Mouse (Mus musculus): Measurements from ENCODE around the gene Wdr93. TPM values are rescaled to one million over a fixed set of nuclear protein-coding genes. Genes with fewer than 3 reads are reported as not detected.

Wdr93 gene
- polyA plus RNA-seq, 1 experiment from 2014 or later, result 0.23 TPM

GRCm38 (mm10) chr7:79740279-79740678 is 2.7 kb upstream of the Wdr93 start:
- Histone ChIP-seq H3K4me1 (replicated peaks; ENCODE audit: control insufficient read depth, insufficient read depth, low read length) (peaks cover 7% of the 10 kb centered on the region), H3K4me2 (ENCODE audit: low read length) (no peak overlapping the region), H3K27me3 (replicated peaks; ENCODE audit: control insufficient read depth, insufficient read depth, low read length) (no peaks in the 10 kb centered on the region), H3K36me3 (ENCODE audit: control insufficient read depth, insufficient read depth) (0 out of 2 replicates have a peak, but pooled peaks cover 4% of the 10 kb centered on the region), H3K9ac (replicated peaks; ENCODE audit: low read depth, low read length) (no peak overlapping the region), H3K9me3 (ENCODE audit: control insufficient read depth, low read length) (no peaks in the 10 kb centered on the region), H3K4me3 (replicated peaks; ENCODE audit: low read length) (no peak overlapping the region), H3K27ac (ENCODE audit: low read length) (no peak overlapping the region)
- 85% methylated on average over 4 of the region's 4 CpGs for WGBS
- no peak for ATAC-seq

DNA sequence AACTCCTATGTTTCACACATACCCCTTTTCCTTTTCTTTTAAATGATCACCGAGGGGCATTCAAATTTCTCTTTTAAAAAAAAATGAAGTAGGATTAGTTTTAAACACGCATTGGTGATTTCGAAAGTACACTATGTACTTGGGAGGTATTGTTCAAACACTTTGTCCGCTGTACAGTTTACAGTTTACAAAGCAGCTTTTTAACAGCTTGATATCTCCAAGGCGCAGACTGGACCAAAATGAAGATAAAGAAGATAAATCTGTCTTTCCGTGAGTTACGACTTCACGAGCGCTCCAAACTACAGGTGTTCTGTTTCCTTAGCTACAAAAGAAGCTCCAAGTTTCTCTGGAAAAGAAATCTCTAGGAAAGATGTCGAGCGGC is 695 bp upstream of the Wdr93 start:
- H3K4me3 ChIP-seq (replicated peaks; ENCODE audit: low read length), result peak overlapping the region; percentile 68
- 0 out of 2 replicates have a peak, but pooled peaks cover 4% of the 10 kb centered on the region for H3K36me3 ChIP-seq (ENCODE audit: control insufficient read depth, insufficient read depth)
- ATAC-seq, result no peak
- H3K27me3 ChIP-seq (replicated peaks; ENCODE audit: control insufficient read depth, insufficient read depth, low read length), result no peaks in the 10 kb centered on the region
- H3K9ac ChIP-seq (replicated peaks; ENCODE audit: low read depth, low read length), result peak overlapping the region; percentile 74
- H3K4me2 ChIP-seq (ENCODE audit: low read length), result peak overlapping the region; percentile 99
- H3K9me3 ChIP-seq (ENCODE audit: control insufficient read depth, low read length), result no peaks in the 10 kb centered on the region
- peaks cover 7% of the 10 kb centered on the region for H3K4me1 ChIP-seq (replicated peaks; ENCODE audit: control insufficient read depth, insufficient read depth, low read length)
- WGBS, result 19% methylated on average over 11 of the region's 11 CpGs
- H3K27ac ChIP-seq (ENCODE audit: low read length), result no peak overlapping the region

- WGBS, result 94% methylated on average over 9 of the region's 9 CpGs
- no peak for ATAC-seq
- H3K9me3 ChIP-seq (ENCODE audit: control insufficient read depth, low read length), result no peaks in the 10 kb centered on the region
Observed at GRCm38 (mm10) chr7:79744051-79744450, 1.1 kb downstream of the Wdr93 start.

DNA sequence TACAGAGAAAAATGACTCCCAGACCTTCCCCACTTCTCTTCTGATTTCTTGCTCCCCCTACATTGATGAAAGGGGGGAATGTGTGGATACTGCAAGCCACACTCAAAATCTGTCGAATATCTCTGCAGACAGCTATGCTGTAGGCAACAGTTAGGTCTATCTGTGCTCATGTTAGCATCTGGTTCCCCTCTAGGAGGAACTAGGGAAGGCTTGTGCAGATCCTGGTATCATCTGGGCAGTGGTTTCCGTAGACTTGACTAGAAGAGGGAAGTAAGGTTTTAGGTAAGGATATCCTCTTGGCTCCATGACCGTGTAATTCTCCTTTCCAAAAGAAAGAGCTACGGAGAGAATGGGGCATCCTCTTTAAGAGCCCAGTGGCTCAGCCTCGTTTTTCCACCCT is 1.6 kb downstream of the Wdr93 start:
- WGBS, result 77% methylated on average over 5 of the region's 5 CpGs
- H3K4me2 ChIP-seq (ENCODE audit: low read length), result no peak overlapping the region
- ATAC-seq, result no peak

More at GRCm38 (mm10) chr7:79744051-79744450, 1.1 kb downstream of the Wdr93 start:
- Histone ChIP-seq H3K4me2 (ENCODE audit: low read length) (no peak overlapping the region), H3K36me3 (ENCODE audit: control insufficient read depth, insufficient read depth) (no peaks in the 10 kb centered on the region), H3K27ac (ENCODE audit: low read length) (no peak overlapping the region), H3K9ac (replicated peaks; ENCODE audit: low read depth, low read length) (no peak overlapping the region), H3K4me3 (replicated peaks; ENCODE audit: low read length) (no peak overlapping the region), H3K27me3 (replicated peaks; ENCODE audit: control insufficient read depth, insufficient read depth, low read length) (no peaks in the 10 kb centered on the region), H3K4me1 (replicated peaks; ENCODE audit: control insufficient read depth, insufficient read depth, low read length) (peaks cover 7% of the 10 kb centered on the region)

DNA sequence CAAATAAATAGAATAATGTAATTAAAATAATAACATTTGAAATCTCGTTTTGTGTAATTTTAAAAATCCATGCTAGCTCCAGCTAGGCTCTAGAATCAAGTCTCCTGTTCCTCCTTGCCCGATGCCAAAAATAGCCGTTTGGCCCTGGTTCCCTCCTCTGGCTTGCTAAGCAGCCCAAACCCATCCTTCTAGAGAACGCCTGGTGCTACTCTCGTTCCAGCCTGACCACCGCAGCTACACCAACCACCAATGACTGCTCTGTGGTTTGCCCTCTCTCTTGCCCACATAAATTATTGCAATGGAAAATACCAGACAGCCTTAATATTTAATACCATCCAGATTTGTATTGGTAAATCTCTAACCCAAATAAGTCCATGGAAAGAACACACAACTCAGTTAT is 4.7 kb downstream of the Wdr93 start:
- 79% methylated on average over 6 of the region's 6 CpGs for WGBS
- no peaks in the 10 kb centered on the region for H3K27me3 ChIP-seq (replicated peaks; ENCODE audit: control insufficient read depth, insufficient read depth, low read length)
- no peak overlapping the region for H3K27ac ChIP-seq (ENCODE audit: low read length)
- H3K36me3 ChIP-seq (ENCODE audit: control insufficient read depth, insufficient read depth), result no peaks in the 10 kb centered on the region
- H3K4me1 ChIP-seq (replicated peaks; ENCODE audit: control insufficient read depth, insufficient read depth, low read length), result peaks cover 3% of the 10 kb centered on the region
- H3K4me3 ChIP-seq (replicated peaks; ENCODE audit: low read length), result no peak overlapping the region
- no peaks in the 10 kb centered on the region for H3K9me3 ChIP-seq (ENCODE audit: control insufficient read depth, low read length)
- ATAC-seq, result no peak
- H3K9ac ChIP-seq (replicated peaks; ENCODE audit: low read depth, low read length), result no peak overlapping the region
- H3K4me2 ChIP-seq (ENCODE audit: low read length), result no peak overlapping the region

More for the DNA sequence above, 1.6 kb downstream of the Wdr93 start:
- Histone ChIP-seq H3K27me3 (replicated peaks; ENCODE audit: control insufficient read depth, insufficient read depth, low read length) (no peaks in the 10 kb centered on the region), H3K4me1 (replicated peaks; ENCODE audit: control insufficient read depth, insufficient read depth, low read length) (peaks cover 7% of the 10 kb centered on the region), H3K36me3 (ENCODE audit: control insufficient read depth, insufficient read depth) (no peaks in the 10 kb centered on the region), H3K27ac (ENCODE audit: low read length) (no peak overlapping the region), H3K4me3 (replicated peaks; ENCODE audit: low read length) (no peak overlapping the region), H3K9ac (replicated peaks; ENCODE audit: low read depth, low read length) (no peak overlapping the region), H3K9me3 (ENCODE audit: control insufficient read depth, low read length) (no peaks in the 10 kb centered on the region)

DNA sequence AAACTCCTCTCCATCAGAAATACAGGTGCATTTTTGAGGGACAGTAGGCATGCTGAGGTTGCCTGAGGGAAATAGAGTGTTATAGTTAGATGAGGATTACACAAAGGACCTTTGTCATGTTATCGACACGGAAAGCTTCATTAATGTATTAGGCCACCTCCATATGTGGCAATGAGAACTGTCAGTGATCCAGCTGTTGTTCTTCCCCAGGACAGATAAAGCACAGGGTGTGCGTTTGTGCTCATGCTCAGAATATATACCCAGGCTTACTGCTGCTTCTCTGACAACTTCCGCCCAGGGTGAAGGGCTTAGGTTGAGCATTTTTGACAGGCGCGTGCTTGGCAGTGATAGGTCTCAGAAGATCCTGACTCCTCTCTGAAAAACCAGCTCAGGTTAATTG is 6.5 kb downstream of the Wdr93 start:
- Histone ChIP-seq H3K36me3 (ENCODE audit: control insufficient read depth, insufficient read depth) (no peaks in the 10 kb centered on the region), H3K9me3 (ENCODE audit: control insufficient read depth, low read length) (no peaks in the 10 kb centered on the region), H3K4me3 (replicated peaks; ENCODE audit: low read length) (no peak overlapping the region), H3K27me3 (replicated peaks; ENCODE audit: control insufficient read depth, insufficient read depth, low read length) (no peaks in the 10 kb centered on the region), H3K27ac (ENCODE audit: low read length) (no peak overlapping the region), H3K9ac (replicated peaks; ENCODE audit: low read depth, low read length) (no peak overlapping the region), H3K4me1 (replicated peaks; ENCODE audit: control insufficient read depth, insufficient read depth, low read length) (no peaks in the 10 kb centered on the region), H3K4me2 (ENCODE audit: low read length) (no peak overlapping the region)
- 90% methylated on average over 6 of the region's 6 CpGs for WGBS
- no peak for ATAC-seq

GRCm38 (mm10) chr7:79756334-79756733 is 13.4 kb downstream of the Wdr93 start:
- Histone ChIP-seq H3K27ac (ENCODE audit: low read length) (no peak overlapping the region), H3K27me3 (replicated peaks; ENCODE audit: control insufficient read depth, insufficient read depth, low read length) (no peaks in the 10 kb centered on the region), H3K9ac (replicated peaks; ENCODE audit: low read depth, low read length) (no peak overlapping the region), H3K4me3 (replicated peaks; ENCODE audit: low read length) (no peak overlapping the region), H3K9me3 (ENCODE audit: control insufficient read depth, low read length) (no peaks in the 10 kb centered on the region), H3K4me1 (replicated peaks; ENCODE audit: control insufficient read depth, insufficient read depth, low read length) (no peaks in the 10 kb centered on the region), H3K4me2 (ENCODE audit: low read length) (no peak overlapping the region), H3K36me3 (ENCODE audit: control insufficient read depth, insufficient read depth) (no peaks in the 10 kb centered on the region)
- WGBS, result 45% methylated on average over 2 of the region's 2 CpGs
- ATAC-seq, result no peak

GRCm38 (mm10) chr7:79758176-79758575 is 15.2 kb downstream of the Wdr93 start:
- Histone ChIP-seq H3K27me3 (replicated peaks; ENCODE audit: control insufficient read depth, insufficient read depth, low read length) (no peaks in the 10 kb centered on the region), H3K27ac (ENCODE audit: low read length) (no peak overlapping the region), H3K4me2 (ENCODE audit: low read length) (no peak overlapping the region), H3K9ac (replicated peaks; ENCODE audit: low read depth, low read length) (no peak overlapping the region), H3K4me1 (replicated peaks; ENCODE audit: control insufficient read depth, insufficient read depth, low read length) (no peaks in the 10 kb centered on the region), H3K9me3 (ENCODE audit: control insufficient read depth, low read length) (no peaks in the 10 kb centered on the region), H3K4me3 (replicated peaks; ENCODE audit: low read length) (no peak overlapping the region), H3K36me3 (ENCODE audit: control insufficient read depth, insufficient read depth) (no peaks in the 10 kb centered on the region)
- 85% methylated on average over 6 of the region's 6 CpGs for WGBS
- no peak for ATAC-seq

- Histone ChIP-seq H3K36me3 (ENCODE audit: control insufficient read depth, insufficient read depth) (no peaks in the 10 kb centered on the region), H3K9ac (replicated peaks; ENCODE audit: low read depth, low read length) (no peak overlapping the region), H3K4me2 (ENCODE audit: low read length) (no peak overlapping the region), H3K27ac (ENCODE audit: low read length) (no peak overlapping the region), H3K9me3 (ENCODE audit: control insufficient read depth, low read length) (no peaks in the 10 kb centered on the region), H3K4me3 (replicated peaks; ENCODE audit: low read length) (no peak overlapping the region), H3K4me1 (replicated peaks; ENCODE audit: control insufficient read depth, insufficient read depth, low read length) (no peaks in the 10 kb centered on the region), H3K27me3 (replicated peaks; ENCODE audit: control insufficient read depth, insufficient read depth, low read length) (no peaks in the 10 kb centered on the region)
- no peak for ATAC-seq
Observed at GRCm38 (mm10) chr7:79759766-79760165, 16.8 kb downstream of the Wdr93 start.

GRCm38 (mm10) chr7:79761124-79761876 is 18.3 kb downstream of the Wdr93 start:
- Histone ChIP-seq H3K9ac (replicated peaks; ENCODE audit: low read depth, low read length) (no peak overlapping the region), H3K9me3 (ENCODE audit: control insufficient read depth, low read length) (no peaks in the 10 kb centered on the region), H3K4me3 (replicated peaks; ENCODE audit: low read length) (no peak overlapping the region), H3K36me3 (ENCODE audit: control insufficient read depth, insufficient read depth) (no peaks in the 10 kb centered on the region), H3K27ac (ENCODE audit: low read length) (no peak overlapping the region), H3K4me1 (replicated peaks; ENCODE audit: control insufficient read depth, insufficient read depth, low read length) (no peaks in the 10 kb centered on the region), H3K27me3 (replicated peaks; ENCODE audit: control insufficient read depth, insufficient read depth, low read length) (no peaks in the 10 kb centered on the region), H3K4me2 (ENCODE audit: low read length) (no peak overlapping the region)
- no peak for ATAC-seq
- 77% methylated on average over 5 of the region's 5 CpGs for WGBS

Measured in forebrain, embryonic 16.5 days (tissue).